Mouse (Mus musculus): Measurements from ENCODE around the gene Stxbp4. TPM values are rescaled to one million over a fixed set of nuclear protein-coding genes. Genes with fewer than 3 reads are reported as not detected.

Gene Stxbp4
- total RNA-seq, 1 experiment, result 10.8 TPM

DNA sequence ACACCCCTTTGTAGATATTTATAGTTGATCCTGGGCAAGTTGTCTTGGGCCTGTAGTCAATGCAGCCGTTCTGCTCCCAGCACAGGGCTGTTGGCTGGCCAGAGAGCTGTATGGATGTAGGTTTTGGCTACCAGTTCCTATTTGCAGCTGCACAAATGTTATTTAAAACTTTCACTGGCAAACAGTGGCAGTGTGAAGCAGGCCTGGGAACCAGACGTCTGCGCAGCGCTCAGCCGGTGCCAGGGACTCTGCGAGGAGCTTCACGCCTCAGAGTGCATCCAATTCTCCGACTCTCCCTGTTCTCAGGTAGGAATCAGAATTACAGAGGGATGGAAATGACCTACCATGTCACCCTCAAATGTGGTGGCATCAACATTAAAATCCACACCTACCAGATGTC is 150.2 kb downstream of the Stxbp4 start:
- no peaks in the 10 kb centered on the region for H3K4me1 ChIP-seq (ENCODE audit: control insufficient read depth in 2 of 2, insufficient read depth in 2 of 2, low read length in 2 of 2, poor library complexity in 1 of 2)
- H3K27ac ChIP-seq (ENCODE audit: insufficient read depth, low read depth, low read length, poor library complexity, severe bottlenecking), result no peak overlapping the region
- in situ Hi-C loops (cut with MboI; ENCODE audit: low sequenced_read_pairs in 2 of 2, unreplicated experiment in 2 of 2), result no loop called here
- H3K36me3 ChIP-seq (ENCODE audit: control insufficient read depth, insufficient read depth, low read length, poor library complexity, severe bottlenecking), result no peaks in the 10 kb centered on the region
- no peak for DNase-seq (ENCODE audit: low read depth, low spot score)
- H3K4me3 ChIP-seq (ENCODE audit: insufficient read depth in 1 of 2, low read depth in 1 of 2, low read length in 2 of 2, poor library complexity in 1 of 2, severe bottlenecking in 1 of 2), result no peak overlapping the region
- TF ChIP-seq HCFC1 (IDR thresholded peaks at IDR 0.05; ENCODE audit: borderline replicate concordance, insufficient read depth, low read length) (no peak), CHD2 (IDR thresholded peaks at IDR 0.05; ENCODE audit: low read depth, low read length) (no peak), ZC3H11A (IDR thresholded peaks at IDR 0.05; ENCODE audit: borderline replicate concordance, low read depth, low read length) (no peak), ZNF384 (IDR thresholded peaks at IDR 0.05; ENCODE audit: low read depth, low read length) (no peak), MAFK (IDR thresholded peaks at IDR 0.05; ENCODE audit: insufficient read depth, low read depth, low read length) (no peak)
- no peak overlapping the region for H3K9ac ChIP-seq (ENCODE audit: insufficient read depth, low read depth, low read length, poor library complexity, severe bottlenecking)
- H3K9me3 ChIP-seq (ENCODE audit: control insufficient read depth, insufficient read depth, low read depth, low read length), result no peaks in the 10 kb centered on the region

DNA sequence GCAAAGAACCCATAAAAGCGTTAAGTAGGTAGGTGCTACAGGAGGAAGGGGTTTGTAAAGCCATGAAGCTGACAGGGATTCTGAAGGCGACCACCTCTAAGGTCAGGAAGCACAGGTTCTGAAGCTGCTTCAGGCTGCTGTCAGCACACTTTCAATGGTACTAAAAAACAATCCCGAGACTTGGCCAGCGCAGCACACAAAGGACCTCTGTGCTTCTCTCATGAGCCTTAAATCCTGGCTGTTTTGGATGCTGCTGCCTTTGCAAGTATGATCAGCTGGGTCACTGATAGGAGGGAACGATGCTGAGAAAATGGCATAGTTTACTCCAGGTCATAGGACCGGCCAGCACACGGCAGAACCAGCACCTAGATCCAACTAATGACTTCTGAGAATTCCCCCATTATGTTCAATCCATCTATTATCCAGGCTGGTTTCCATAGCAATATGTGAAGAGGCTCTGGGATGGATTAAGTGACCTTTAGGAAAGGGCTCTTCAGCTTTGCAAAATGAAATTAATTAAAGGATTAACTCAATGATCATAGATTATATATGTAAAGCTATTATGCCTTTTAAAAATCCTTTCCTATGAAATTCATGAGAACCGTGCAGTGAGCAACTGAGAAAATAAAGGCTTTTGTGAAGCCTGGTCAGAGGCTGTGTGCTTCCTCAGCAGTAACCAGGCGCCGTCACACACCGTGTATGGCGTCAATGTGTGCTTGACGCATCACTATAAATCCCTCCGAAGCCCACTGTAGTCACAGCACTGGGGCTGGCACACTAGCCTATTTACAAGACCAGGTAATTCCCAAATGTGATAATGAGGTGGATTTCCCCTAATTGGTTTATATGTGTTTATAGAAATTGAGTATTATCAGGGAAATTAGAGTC is 152.9 kb downstream of the Stxbp4 start:
- Histone ChIP-seq H3K9me3 (ENCODE audit: control insufficient read depth, insufficient read depth, low read depth, low read length) (no peaks in the 10 kb centered on the region), H3K9ac (ENCODE audit: insufficient read depth, low read depth, low read length, poor library complexity, severe bottlenecking) (no peak overlapping the region), H3K4me1 (ENCODE audit: control insufficient read depth in 2 of 2, insufficient read depth in 2 of 2, low read length in 2 of 2, poor library complexity in 1 of 2) (no peaks in the 10 kb centered on the region), H3K36me3 (ENCODE audit: control insufficient read depth, insufficient read depth, low read length, poor library complexity, severe bottlenecking) (no peaks in the 10 kb centered on the region), H3K27ac (ENCODE audit: insufficient read depth, low read depth, low read length, poor library complexity, severe bottlenecking) (no peak overlapping the region), H3K4me3 (ENCODE audit: insufficient read depth in 1 of 2, low read depth in 1 of 2, low read length in 2 of 2, poor library complexity in 1 of 2, severe bottlenecking in 1 of 2) (no peak overlapping the region)
- in situ Hi-C loops (cut with MboI; ENCODE audit: low sequenced_read_pairs in 2 of 2, unreplicated experiment in 2 of 2), result no loop called here
- DNase-seq (ENCODE audit: low read depth, low spot score), result no peak
- TF ChIP-seq MAFK (IDR thresholded peaks at IDR 0.05; ENCODE audit: insufficient read depth, low read depth, low read length) (no peak), ZC3H11A (IDR thresholded peaks at IDR 0.05; ENCODE audit: borderline replicate concordance, low read depth, low read length) (no peak), ZNF384 (IDR thresholded peaks at IDR 0.05; ENCODE audit: low read depth, low read length) (no peak), CHD2 (IDR thresholded peaks at IDR 0.05; ENCODE audit: low read depth, low read length) (no peak)

DNA sequence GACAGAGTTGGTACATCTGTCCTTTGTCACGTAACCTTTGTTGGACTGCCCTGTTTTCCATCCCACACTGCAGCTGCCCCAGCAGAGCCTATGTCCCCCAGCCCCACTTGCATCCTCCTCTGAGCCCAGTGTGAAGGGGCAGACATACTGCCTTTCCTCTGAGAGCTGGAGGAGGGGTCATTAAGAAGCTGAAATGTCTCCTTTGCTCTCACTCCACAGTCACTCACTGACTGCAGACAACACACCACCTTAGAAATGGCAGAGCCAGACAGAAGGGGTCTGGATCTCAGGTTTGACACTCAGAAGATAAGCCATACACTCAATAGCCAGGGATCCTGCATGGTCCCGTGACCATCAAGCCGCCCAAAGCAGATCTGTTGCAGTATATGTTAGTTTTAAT is 154.1 kb downstream of the Stxbp4 start:
- H3K9me3 ChIP-seq (ENCODE audit: control insufficient read depth, insufficient read depth, low read depth, low read length), result no peaks in the 10 kb centered on the region
- in situ Hi-C loops (cut with MboI; ENCODE audit: low sequenced_read_pairs in 2 of 2, unreplicated experiment in 2 of 2), result no loop called here
- no peak for DNase-seq (ENCODE audit: low read depth, low spot score)
- no peaks in the 10 kb centered on the region for H3K4me1 ChIP-seq (ENCODE audit: control insufficient read depth in 2 of 2, insufficient read depth in 2 of 2, low read length in 2 of 2, poor library complexity in 1 of 2)
- H3K9ac ChIP-seq (ENCODE audit: insufficient read depth, low read depth, low read length, poor library complexity, severe bottlenecking), result no peak overlapping the region
- TF ChIP-seq CHD2 (IDR thresholded peaks at IDR 0.05; ENCODE audit: low read depth, low read length) (no peak), MAFK (IDR thresholded peaks at IDR 0.05; ENCODE audit: insufficient read depth, low read depth, low read length) (no peak), HCFC1 (IDR thresholded peaks at IDR 0.05; ENCODE audit: borderline replicate concordance, insufficient read depth, low read length) (no peak), ZNF384 (IDR thresholded peaks at IDR 0.05; ENCODE audit: low read depth, low read length) (no peak), ZC3H11A (IDR thresholded peaks at IDR 0.05; ENCODE audit: borderline replicate concordance, low read depth, low read length) (no peak)
- H3K4me3 ChIP-seq (ENCODE audit: insufficient read depth in 1 of 2, low read depth in 1 of 2, low read length in 2 of 2, poor library complexity in 1 of 2, severe bottlenecking in 1 of 2), result no peak overlapping the region
- H3K27ac ChIP-seq (ENCODE audit: insufficient read depth, low read depth, low read length, poor library complexity, severe bottlenecking), result no peak overlapping the region
- no peaks in the 10 kb centered on the region for H3K36me3 ChIP-seq (ENCODE audit: control insufficient read depth, insufficient read depth, low read length, poor library complexity, severe bottlenecking)

DNA sequence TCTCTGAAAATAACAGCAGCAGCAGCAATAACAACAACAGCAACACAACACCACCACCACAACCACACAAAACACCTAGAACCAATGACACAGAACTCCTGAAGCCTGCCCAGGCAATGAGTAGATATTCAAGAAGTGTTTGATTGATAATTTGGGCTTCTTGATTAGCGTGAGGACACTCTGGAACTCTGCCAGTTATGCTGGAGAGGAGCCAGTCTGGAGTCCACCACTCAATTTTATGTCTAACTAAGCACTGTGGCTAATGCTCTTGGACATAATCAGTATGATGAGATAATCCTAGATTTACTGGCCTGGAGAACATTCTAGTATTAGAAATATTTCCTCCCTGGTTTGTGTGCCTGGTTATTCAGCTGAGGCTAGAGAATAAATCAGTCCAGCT is 156.1 kb downstream of the Stxbp4 start:
- Histone ChIP-seq H3K9ac (ENCODE audit: insufficient read depth, low read depth, low read length, poor library complexity, severe bottlenecking) (no peak overlapping the region), H3K4me3 (ENCODE audit: insufficient read depth in 1 of 2, low read depth in 1 of 2, low read length in 2 of 2, poor library complexity in 1 of 2, severe bottlenecking in 1 of 2) (no peak overlapping the region), H3K36me3 (ENCODE audit: control insufficient read depth, insufficient read depth, low read length, poor library complexity, severe bottlenecking) (no peaks in the 10 kb centered on the region), H3K4me1 (ENCODE audit: control insufficient read depth in 2 of 2, insufficient read depth in 2 of 2, low read length in 2 of 2, poor library complexity in 1 of 2) (no peaks in the 10 kb centered on the region), H3K27ac (ENCODE audit: insufficient read depth, low read depth, low read length, poor library complexity, severe bottlenecking) (no peak overlapping the region), H3K9me3 (ENCODE audit: control insufficient read depth, insufficient read depth, low read depth, low read length) (no peaks in the 10 kb centered on the region)
- TF ChIP-seq ZC3H11A (IDR thresholded peaks at IDR 0.05; ENCODE audit: borderline replicate concordance, low read depth, low read length) (no peak), ZNF384 (IDR thresholded peaks at IDR 0.05; ENCODE audit: low read depth, low read length) (no peak), HCFC1 (IDR thresholded peaks at IDR 0.05; ENCODE audit: borderline replicate concordance, insufficient read depth, low read length) (no peak), CHD2 (IDR thresholded peaks at IDR 0.05; ENCODE audit: low read depth, low read length) (no peak), MAFK (IDR thresholded peaks at IDR 0.05; ENCODE audit: insufficient read depth, low read depth, low read length) (no peak)
- in situ Hi-C loops (cut with MboI; ENCODE audit: low sequenced_read_pairs in 2 of 2, unreplicated experiment in 2 of 2), result no loop called here
- no peak for DNase-seq (ENCODE audit: low read depth, low spot score)
